Mouse (Mus musculus) spleen, postnatal 36 days (tissue): ENCODE measurements around the gene Gm9736.
"Not testable (repeated sequence)": the region's sequence is repeated elsewhere in the genome, so short reads cannot be mapped to it uniquely, and the experiment has no call there.

Experiments used
- DNase-seq, 2 experiments: peaks; one replicate each; pipeline ENCODE4 v3.0.0; 2022; ENCODE audit warnings: low spot score in 2 of 2, mixed read lengths in 1 of 2

Gene Gm9736

DNA sequence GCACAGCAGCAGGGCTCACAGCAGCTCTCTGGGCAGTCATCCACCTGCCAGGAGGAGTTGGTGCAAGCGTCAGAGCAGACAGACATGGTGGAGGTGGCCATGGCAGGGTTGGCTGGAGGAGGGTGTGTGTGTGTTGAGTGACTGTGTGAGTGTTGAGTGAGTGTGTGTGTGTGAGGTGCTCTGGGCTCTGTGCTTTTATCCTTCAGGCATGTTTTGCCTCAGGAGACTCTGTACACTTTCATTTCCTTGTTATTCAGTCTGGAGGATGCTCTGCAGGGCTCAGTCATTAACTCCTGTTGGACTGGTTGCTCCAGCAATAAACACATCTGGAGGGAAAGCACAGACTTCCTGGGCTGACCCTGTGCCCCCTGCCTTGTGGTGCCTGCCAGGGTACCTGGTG is at the start of gene Gm9736:
Gene Gm9736, minus strand, starts transcription at position 101 of the 400 bp plus-strand sequence.
- DNase-seq: not testable (repeated sequence)

GRCm38 (mm10) chr10:77798921-77799508 is 47.9 kb upstream of the Gm9736 start, which contains the start of gene Gm19668:
Gene Gm19668 (minus strand): TSS chr10:77799133.
- no peak for DNase-seq

GRCm38 (mm10) chr10:77798164-77798920 is 47.2 kb upstream of the Gm9736 start:
- DNase-seq: not testable (repeated sequence)

DNA sequence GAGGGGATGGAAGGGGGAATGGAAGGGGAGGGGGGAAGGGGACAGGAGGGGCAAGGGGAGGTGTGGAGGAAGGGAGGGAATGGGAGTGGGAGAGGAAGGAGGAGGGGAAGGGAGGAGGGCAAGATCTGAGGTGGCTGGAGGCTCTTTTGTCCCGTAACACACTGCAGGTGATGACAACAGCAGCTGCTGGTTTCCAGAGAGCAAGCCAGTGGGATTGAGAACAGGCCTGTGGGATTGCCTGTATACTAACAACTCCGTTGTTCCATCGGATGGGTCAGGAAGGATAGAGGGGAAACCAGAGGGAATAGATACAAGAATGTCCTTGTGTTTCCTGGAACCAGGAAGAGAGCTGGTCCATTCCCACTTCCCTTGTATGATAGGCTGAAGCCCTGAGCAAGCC is 46.5 kb upstream of the Gm9736 start:
- no peak for DNase-seq

- DNase-seq: no peak
Measured at GRCm38 (mm10) chr10:77794976-77795375, 43.8 kb upstream of the Gm9736 start, which contains the start of gene Gm9639. Gene Gm9639 (minus strand): TSS chr10:77795076.

- no peak for DNase-seq
Measured at GRCm38 (mm10) chr10:77788621-77789020, 37.5 kb upstream of the Gm9736 start.

DNA sequence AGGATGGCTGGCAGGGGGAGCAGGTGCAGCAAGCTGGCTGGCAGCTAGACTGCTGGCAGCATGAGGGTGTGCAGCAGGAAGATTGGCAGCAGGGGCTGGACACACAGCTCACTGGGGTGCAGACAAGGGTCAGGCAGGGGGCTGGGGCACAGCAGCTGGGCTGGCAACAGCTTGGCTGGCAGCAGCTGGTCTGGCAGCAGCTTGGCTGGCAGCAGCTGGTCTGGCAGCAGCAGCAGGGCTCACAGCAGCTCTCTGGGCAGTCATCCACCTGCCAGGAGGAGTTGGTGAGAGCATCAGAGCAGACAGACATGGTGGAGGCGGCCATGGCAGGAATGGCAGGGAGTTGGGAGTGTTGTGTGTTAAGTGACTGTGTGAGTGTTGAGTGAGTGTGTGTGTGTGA is 36.7 kb upstream of the Gm9736 start, which contains the start of gene Gm7137:
Gene Gm7137, minus strand, starts transcription at position 325 of the 400 bp plus-strand sequence.
- DNase-seq: not testable (repeated sequence)

DNA sequence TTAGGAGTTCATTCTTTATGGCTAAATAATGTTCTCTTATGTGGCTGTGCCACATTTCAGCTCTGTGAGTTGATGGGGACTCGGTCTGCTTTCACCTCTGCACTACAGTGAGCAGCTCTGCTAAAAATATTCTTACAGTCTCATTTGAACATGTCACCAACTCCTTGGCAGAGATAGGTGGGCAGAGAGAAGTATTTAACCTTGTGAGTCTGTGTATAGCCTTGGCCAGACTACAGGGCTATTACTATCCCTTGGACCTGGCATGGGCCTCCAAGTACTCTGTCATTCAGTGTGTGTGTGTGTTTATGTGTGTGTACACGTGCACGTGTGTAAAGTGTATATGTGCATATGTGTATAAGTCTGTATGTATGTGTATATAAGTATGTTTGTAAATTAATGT is 32.2 kb upstream of the Gm9736 start:
- DNase-seq: not testable (repeated sequence)

DNA sequence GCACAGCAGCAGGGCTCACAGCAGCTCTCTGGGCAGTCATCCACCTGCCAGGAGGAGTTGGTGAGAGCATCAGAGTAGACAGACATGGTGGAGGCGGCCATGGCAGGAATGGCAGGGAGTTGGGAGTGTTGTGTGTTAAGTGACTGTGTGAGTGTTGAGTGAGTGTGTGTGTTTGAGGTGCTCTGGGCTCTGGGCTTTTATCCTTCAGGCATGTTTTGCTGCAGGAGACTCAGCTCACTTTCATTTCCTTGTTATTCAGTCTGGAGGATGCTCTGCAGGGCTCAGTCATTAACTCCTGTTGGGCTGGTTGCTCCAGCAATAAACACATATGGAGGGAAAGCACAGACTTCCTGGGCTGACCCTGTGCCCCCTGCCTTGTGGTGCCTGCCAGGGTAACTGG is 31.3 kb upstream of the Gm9736 start, which contains the start of gene Gm3250:
Gene Gm3250, minus strand, starts transcription at position 101 of the 400 bp plus-strand sequence.
- DNase-seq: not testable (repeated sequence)

DNA sequence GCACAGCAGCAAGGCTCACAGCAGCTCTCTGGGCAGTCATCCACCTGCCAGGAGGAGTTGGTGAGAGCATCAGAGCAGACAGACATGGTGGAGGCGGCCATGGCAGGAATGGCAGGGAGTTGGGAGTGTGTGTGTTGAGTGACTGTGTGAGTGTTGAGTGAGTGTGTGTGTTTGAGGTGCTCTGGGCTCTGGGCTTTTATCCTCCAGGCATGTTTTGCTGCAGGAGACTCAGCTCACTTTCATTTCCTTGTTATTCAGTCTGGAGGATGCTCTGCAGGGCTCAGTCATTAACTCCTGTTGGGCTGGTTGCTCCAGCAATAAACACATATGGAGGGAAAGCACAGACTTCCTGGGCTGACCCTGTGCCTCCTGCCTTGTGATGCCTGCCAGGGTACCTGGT is 25.7 kb upstream of the Gm9736 start, which contains the start of gene Gm7138:
Gene Gm7138, minus strand, starts transcription at position 101 of the 400 bp plus-strand sequence.
- not testable (repeated sequence) for DNase-seq

DNA sequence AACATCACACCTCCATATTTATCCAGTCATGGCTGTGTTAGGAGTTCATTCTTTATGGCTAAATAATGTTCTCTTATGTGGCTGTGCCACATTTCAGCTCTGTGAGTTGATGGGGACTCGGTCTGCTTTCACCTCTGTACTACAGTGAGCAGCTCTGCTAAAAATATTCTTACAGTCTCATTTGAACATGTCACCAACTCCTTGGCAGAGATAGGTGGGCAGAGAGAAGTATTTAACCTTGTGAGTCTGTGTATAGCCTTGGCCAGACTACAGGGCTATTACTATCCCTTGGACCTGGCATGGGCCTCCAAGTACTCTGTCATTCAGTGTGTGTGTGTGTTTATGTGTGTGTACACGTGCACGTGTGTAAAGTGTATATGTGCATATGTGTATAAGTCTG is 21.0 kb upstream of the Gm9736 start:
- not testable (repeated sequence) for DNase-seq

- not testable (repeated sequence) for DNase-seq
Measured at GRCm38 (mm10) chr10:77771225-77771624, 20.1 kb upstream of the Gm9736 start, which contains the start of gene Gm3238. Gene Gm3238 (minus strand): TSS chr10:77771325.

GRCm38 (mm10) chr10:77769727-77770126 is 18.6 kb upstream of the Gm9736 start:
- no peak for DNase-seq

- DNase-seq: not testable (repeated sequence)
Measured at GRCm38 (mm10) chr10:77759582-77759981, 8.4 kb upstream of the Gm9736 start, which contains the start of gene Gm3233. Gene Gm3233 (minus strand): TSS chr10:77759682.

DNA sequence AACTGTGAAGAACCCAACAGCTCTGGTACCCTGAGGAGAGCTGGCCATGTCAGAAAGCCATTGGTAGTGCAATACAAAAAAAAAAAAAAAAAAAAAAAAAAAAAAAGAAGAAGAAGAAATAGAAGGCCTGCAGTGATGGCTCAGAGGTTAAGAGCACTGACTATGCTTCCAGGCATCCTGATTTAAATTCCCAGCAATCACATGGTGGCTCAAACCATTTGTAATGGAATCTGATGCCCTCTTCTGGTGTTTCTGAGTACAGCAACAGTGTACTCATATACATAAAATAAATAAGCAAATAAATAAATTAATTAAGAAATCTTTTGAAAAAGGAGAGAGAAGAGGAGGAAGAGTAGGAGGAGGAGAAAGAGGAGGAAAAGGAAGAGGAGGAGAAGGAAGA is 2.3 kb upstream of the Gm9736 start:
- DNase-seq: no peak

GRCm38 (mm10) chr10:77752312-77752711 is 1.2 kb upstream of the Gm9736 start:
- DNase-seq: not testable (repeated sequence)

- DNase-seq: not testable (repeated sequence)
Measured at GRCm38 (mm10) chr10:77750686-77751085, 468 bp downstream of the Gm9736 start.

GRCm38 (mm10) chr10:77741924-77742688 is 9.0 kb downstream of the Gm9736 start, which contains the start of gene Gm18596:
Gene Gm18596 (minus strand): TSS chr10:77742638.
- not testable (repeated sequence) for DNase-seq

GRCm38 (mm10) chr10:77738929-77739328 is 12.2 kb downstream of the Gm9736 start:
- no peak for DNase-seq

GRCm38 (mm10) chr10:77735928-77736327 is 15.2 kb downstream of the Gm9736 start:
- DNase-seq: no peak

- DNase-seq: no peak
Measured at GRCm38 (mm10) chr10:77729241-77729640, 21.9 kb downstream of the Gm9736 start.

DNA sequence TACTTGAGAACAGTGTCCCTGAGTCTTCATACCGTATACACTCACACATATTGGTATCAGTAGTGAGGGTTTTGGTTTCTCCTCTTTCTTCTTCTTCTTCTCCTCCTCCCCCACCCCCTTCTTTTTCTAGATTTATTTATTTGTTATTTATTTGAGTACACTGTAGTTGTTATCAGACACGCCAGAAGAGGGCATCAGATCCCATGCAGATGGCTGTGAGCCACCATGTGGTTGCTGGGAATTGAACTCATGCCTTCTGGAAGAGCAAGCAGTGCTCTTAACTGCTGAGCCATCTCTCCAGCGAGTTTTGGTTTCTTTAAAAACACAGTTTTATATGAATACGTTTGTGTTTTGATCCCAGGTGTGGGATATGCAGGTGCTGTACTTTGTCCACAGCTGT is 22.9 kb downstream of the Gm9736 start:
- DNase-seq: no peak
